Mouse (Mus musculus) Patski (cell line): ENCODE data around the gene Nbr1. TPM values are rescaled to one million over a fixed set of nuclear protein-coding genes. Genes with fewer than 3 reads are reported as not detected.
"Not testable (repeated sequence)": the region's sequence is repeated elsewhere in the genome, so short reads cannot be mapped to it uniquely, and the experiment has no call there.

ENCODE experiments used
- ATAC-seq: fragments of 100-300 bp; one replicate; pipeline ENCODE4 v1.8.0; 2021
- CTCF ChIA-PET: fragments of 350-600 bp; sonication (Branson Sonifier 250); formaldehyde crosslinking; loops from one replicate; lab custom pipeline; 2022; ENCODE audit warnings: inconsistent platforms; lab: Charles Lee
- POLR2A ChIA-PET: fragments of 350-600 bp; sonication (Branson Sonifier 250); formaldehyde crosslinking; loops from one replicate; lab custom pipeline; 2022; ENCODE audit warnings: antibody characterized with exemption, inconsistent platforms; lab: Charles Lee
- DNase-seq: peaks from one replicate; pipeline ENCODE4 v3.0.0-alpha.2; 2011; ENCODE audit warnings: low read depth, low spot score
- H3K27me3 ChIP-seq: fragments of 371-371 bp; one replicate; pipeline ENCODE4 v1.5.1; 2021
- CTCF ChIP-seq: fragments of 100-300 bp; IDR thresholded peaks from one replicate; pipeline ENCODE4 v1.5.1; 2021
- in situ Hi-C: fragments of 300-500 bp; cut with MboI; formaldehyde crosslinking; loops from 3 replicates; pipeline ENCODE4 v1.11.1; 2018; ENCODE audit warnings: low pct_unique_long_range_greater_than_20kb, mixed read lengths
- polyA plus RNA-seq: library from polyadenylated mRNA; unstranded; gene quantifications from one replicate; pipeline ENCODE4 v1.2.3, GENCODE M21; 2021

Nbr1 gene
- polyA plus RNA-seq, 1 experiment from 2014 or later = 120 TPM

- CTCF ChIA-PET = no interaction called here
Observed at GRCm38 (mm10) chr11:101582054-101583035, 30.4 kb downstream of the Nbr1 start, which contains the start of gene Tmem106a. Tmem106a (plus strand) TSS chr11:101582242.

DNA sequence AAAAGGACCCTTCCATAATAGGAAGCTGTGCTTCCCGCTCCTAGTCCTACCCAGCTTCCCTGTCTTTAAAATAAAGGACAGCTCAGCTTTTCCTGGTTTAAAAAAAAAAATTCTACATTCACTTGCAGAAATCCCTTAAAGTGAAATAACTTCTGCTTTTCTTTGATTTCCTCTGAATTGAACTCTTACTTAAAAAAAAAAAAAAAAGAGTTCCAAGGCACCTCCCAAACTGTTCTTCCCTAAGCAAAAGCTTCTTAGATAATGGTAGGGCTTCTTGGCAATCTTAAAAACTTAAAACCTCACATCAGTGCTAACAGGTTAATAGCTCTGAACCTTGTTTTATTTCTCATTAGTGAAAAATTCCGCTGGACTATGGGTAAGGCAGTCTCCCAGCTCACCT lies 31.3 kb downstream of the Nbr1 start:
- TF ChIP-seq CTCF = no peak
- in situ Hi-C loops = no loop called here
- ChIA-PET POLR2A (no interaction called here), CTCF (no interaction called here)
- no peak for DNase-seq
- no peak for ATAC-seq
- no peaks in the 10 kb centered on the region for H3K27me3 ChIP-seq

More at GRCm38 (mm10) chr11:101582054-101583035, 30.4 kb downstream of the Nbr1 start, which contains the start of gene Tmem106a:
- H3K27me3 ChIP-seq = no peaks in the 10 kb centered on the region
- DNase-seq = no peak
- POLR2A ChIA-PET = interaction anchor here (1.3 kb wide), 1 partner anchor 14 kb away, joined by 3 read pairs; no protein-coding TSS in a partner anchor
- peak; percentile 71 for ATAC-seq
- no peak for TF ChIP-seq CTCF
- in situ Hi-C loops = no loop called here

DNA sequence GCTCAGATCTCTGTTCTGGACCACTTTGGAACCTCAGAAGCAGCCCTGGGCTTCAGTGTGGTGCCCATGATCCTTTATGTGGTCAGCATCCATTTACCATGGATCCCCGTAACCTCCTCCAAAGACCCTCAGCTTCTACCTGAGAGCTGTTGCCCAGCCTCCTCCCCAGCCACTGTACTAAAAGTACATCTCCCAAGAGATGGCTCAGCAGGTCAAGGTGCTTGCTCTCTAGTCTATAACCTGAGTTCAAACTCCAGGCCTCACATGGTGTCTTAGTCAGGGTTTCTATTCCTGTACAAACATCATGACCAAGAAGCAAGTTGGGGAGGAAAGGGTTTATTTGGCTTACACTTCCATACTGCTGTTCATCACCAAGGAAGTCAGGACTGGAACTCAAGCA lies 33.1 kb downstream of the Nbr1 start:
- DNase-seq, H3K27me3 ChIP-seq, in situ Hi-C loops, ATAC-seq: not testable (repeated sequence)
- CTCF ChIA-PET = interaction anchor here (1.0 to 1.2 kb wide), 2 partner anchors 17 to 18 kb away, joined by 3 read pairs; no protein-coding TSS in a partner anchor
- POLR2A ChIA-PET = interaction anchor here (1.4 kb wide), 1 partner anchor 11 kb away, joined by 3 read pairs; no protein-coding TSS in a partner anchor

GRCm38 (mm10) chr11:101585805-101586204 lies 33.9 kb downstream of the Nbr1 start:
- no peaks in the 10 kb centered on the region for H3K27me3 ChIP-seq
- DNase-seq (no peak), ATAC-seq (no peak)
- in situ Hi-C loops = no loop called here
- TF ChIP-seq CTCF = no peak
- CTCF ChIA-PET = interaction anchor here (0.8 to 1.6 kb wide), 3 partner anchors 11 to 19 kb away, joined by 3 to 5 read pairs (median 3); no protein-coding TSS in a partner anchor
- POLR2A ChIA-PET = interaction anchor here (0.7 kb wide), 1 partner anchor 8 kb away, joined by 3 read pairs; no protein-coding TSS in a partner anchor

DNA sequence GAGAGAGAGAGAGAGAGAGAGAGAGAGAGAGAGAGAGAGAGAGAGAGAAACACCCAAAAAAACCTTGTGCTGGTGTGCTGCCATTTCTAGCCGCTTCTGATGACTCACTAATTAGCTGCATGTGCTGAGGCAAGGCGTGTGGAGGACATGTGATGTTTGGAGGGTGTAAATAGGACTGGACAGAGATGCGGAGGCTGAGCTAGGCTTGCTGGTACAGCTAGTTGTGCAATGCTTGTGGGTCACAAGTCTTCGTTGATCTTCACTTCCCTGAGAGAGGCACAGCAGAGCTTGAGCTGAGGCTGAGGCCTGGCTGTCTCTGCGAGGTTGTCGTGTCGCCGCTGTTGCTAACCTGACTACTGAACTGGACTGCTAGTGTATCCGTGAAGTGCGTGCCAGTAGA lies 35.7 kb downstream of the Nbr1 start:
- ChIA-PET POLR2A (no interaction called here), CTCF (interaction anchor here (1.3 kb wide), 1 partner anchor 145 kb away, joined by 3 read pairs; the partner anchor contains the start of gene Dhx8)
- no peak for TF ChIP-seq CTCF
- H3K27me3 ChIP-seq = no peaks in the 10 kb centered on the region
- no peak for DNase-seq
- in situ Hi-C loops = no loop called here
- no peak for ATAC-seq

DNA sequence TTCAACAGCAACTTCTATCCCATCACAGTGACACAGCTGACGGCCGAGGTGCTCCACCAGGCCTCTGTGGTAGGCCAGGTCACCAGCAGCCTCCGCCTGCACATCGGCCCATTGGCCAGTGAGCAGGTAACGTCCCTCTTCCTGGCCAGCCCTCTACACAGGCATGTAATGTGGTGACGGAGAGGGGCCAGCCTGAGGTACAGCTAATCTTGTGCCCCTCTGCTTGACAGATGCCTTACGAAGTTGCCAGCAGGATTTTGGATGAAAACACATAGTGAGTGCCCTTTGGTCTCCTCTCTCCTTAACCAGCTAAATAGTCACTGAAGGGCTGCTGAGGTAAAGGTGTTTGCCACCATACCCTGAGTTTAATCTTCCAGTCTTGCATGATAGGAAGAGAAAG lies 36.9 kb downstream of the Nbr1 start:
- in situ Hi-C loops = no loop called here
- TF ChIP-seq CTCF = no peak
- ChIA-PET POLR2A (no interaction called here), CTCF (interaction anchor here (0.8 kb wide), 1 partner anchor 12 kb away, joined by 3 read pairs; no protein-coding TSS in a partner anchor)
- DNase-seq = no peak
- no peaks in the 10 kb centered on the region for H3K27me3 ChIP-seq
- no peak for ATAC-seq

GRCm38 (mm10) chr11:101589444-101589843 lies 37.5 kb downstream of the Nbr1 start:
- ATAC-seq (no peak), DNase-seq (no peak)
- H3K27me3 ChIP-seq = no peaks in the 10 kb centered on the region
- TF ChIP-seq CTCF = peak; percentile 88
- POLR2A ChIA-PET = no interaction called here
- CTCF ChIA-PET = interaction anchor here (0.8 kb wide), 1 partner anchor 11 kb away, joined by 3 read pairs; no protein-coding TSS in a partner anchor
- in situ Hi-C loops = no loop called here

- DNase-seq = no peak
- H3K27me3 ChIP-seq = no peaks in the 10 kb centered on the region
- ChIA-PET CTCF (no interaction called here), POLR2A (no interaction called here)
- no peak for TF ChIP-seq CTCF
- in situ Hi-C loops = no loop called here
- ATAC-seq = no peak
Observed at GRCm38 (mm10) chr11:101589989-101590624, 38.2 kb downstream of the Nbr1 start.

DNA sequence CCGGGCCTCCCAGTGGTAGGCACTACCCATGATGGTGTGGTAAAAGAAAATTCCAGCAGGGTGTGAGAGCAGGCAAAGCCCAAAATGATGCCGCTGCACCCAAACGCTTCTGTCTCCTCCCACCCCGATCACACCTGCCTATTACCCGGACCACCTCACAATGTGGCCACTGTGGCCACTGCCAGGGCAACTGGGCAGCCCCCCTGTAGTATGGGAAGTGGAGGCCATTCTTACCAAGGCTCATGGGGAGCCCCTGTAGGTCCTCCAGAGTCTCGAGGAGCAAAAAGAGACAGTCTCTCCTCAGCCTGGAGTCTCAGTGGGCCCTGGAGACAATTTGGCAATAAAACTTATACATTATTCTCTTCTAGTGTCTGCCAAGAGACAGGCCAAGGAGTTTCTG lies 47.2 kb downstream of the Nbr1 start, which contains the start of gene Gm11634:
Gm11634 (minus strand) TSS at position 101 of the 400 bp plus-strand sequence.
- ChIA-PET CTCF (no interaction called here), POLR2A (no interaction called here)
- in situ Hi-C loops = no loop called here
- no peak for TF ChIP-seq CTCF
- H3K27me3 ChIP-seq = peaks cover 17% of the 10 kb centered on the region
- no peak for ATAC-seq
- no peak for DNase-seq

GRCm38 (mm10) chr11:101602491-101602890 lies 50.5 kb downstream of the Nbr1 start:
- H3K27me3 ChIP-seq = peaks cover 20% of the 10 kb centered on the region
- no peak for DNase-seq
- ChIA-PET POLR2A (no interaction called here), CTCF (interaction anchor here (1.2 kb wide), 1 partner anchor 17 kb away, joined by 3 read pairs; no protein-coding TSS in a partner anchor)
- in situ Hi-C loops = no loop called here
- TF ChIP-seq CTCF = no peak
- ATAC-seq = no peak
